Mouse (Mus musculus): ENCODE data around the gene Crhr1. TPM values are rescaled to one million over a fixed set of nuclear protein-coding genes. Genes with fewer than 3 reads are reported as not detected.

The Crhr1 gene
- total RNA-seq, 2 experiments from 2014 or later, result not detected

GRCm38 (mm10) chr11:104133442-104133983, 858 bp downstream of the Crhr1 start:
- DNase-seq (ENCODE audit: low spot score in 2 of 2), result peak in 1 of 2 experiments; percentile 12

- no peak for DNase-seq (ENCODE audit: low spot score in 2 of 2)
Measured at GRCm38 (mm10) chr11:104138976-104139375, 6.3 kb downstream of the Crhr1 start.

GRCm38 (mm10) chr11:104144930-104145329, 12.3 kb downstream of the Crhr1 start:
- no peak for DNase-seq (ENCODE audit: low spot score in 2 of 2)

GRCm38 (mm10) chr11:104148787-104149186, 16.1 kb downstream of the Crhr1 start:
- DNase-seq (ENCODE audit: low spot score in 2 of 2), result no peak

- DNase-seq (ENCODE audit: low spot score in 2 of 2), result no peak
Measured at GRCm38 (mm10) chr11:104150911-104151310, 18.3 kb downstream of the Crhr1 start.

GRCm38 (mm10) chr11:104154332-104154731, 21.7 kb downstream of the Crhr1 start:
- no peak for DNase-seq (ENCODE audit: low spot score in 2 of 2)

- DNase-seq (ENCODE audit: low spot score in 2 of 2), result no peak
Measured at GRCm38 (mm10) chr11:104154820-104155635, 22.4 kb downstream of the Crhr1 start.

- DNase-seq (ENCODE audit: low spot score in 2 of 2), result no peak
Measured at GRCm38 (mm10) chr11:104155899-104156298, 23.2 kb downstream of the Crhr1 start.

GRCm38 (mm10) chr11:104156391-104156790, 23.7 kb downstream of the Crhr1 start:
- DNase-seq (ENCODE audit: low spot score in 2 of 2), result no peak

- DNase-seq (ENCODE audit: low spot score in 2 of 2), result peak in 1 of 2 experiments; percentile 50
Measured at GRCm38 (mm10) chr11:104157603-104158259, 25.1 kb downstream of the Crhr1 start.

- no peak for DNase-seq (ENCODE audit: low spot score in 2 of 2)
Measured at GRCm38 (mm10) chr11:104158260-104158907, 25.7 kb downstream of the Crhr1 start.

GRCm38 (mm10) chr11:104159769-104160272, 27.2 kb downstream of the Crhr1 start:
- no peak for DNase-seq (ENCODE audit: low spot score in 2 of 2)

GRCm38 (mm10) chr11:104161153-104161552, 28.5 kb downstream of the Crhr1 start:
- DNase-seq (ENCODE audit: low spot score in 2 of 2), result no peak

- DNase-seq (ENCODE audit: low spot score in 2 of 2), result no peak
Measured at GRCm38 (mm10) chr11:104164257-104164656, 31.6 kb downstream of the Crhr1 start.

- peak in 1 of 2 experiments; percentile 55 for DNase-seq (ENCODE audit: low spot score in 2 of 2)
Measured at GRCm38 (mm10) chr11:104171281-104171781, 38.7 kb downstream of the Crhr1 start.

- DNase-seq (ENCODE audit: low spot score in 2 of 2), result no peak
Measured at GRCm38 (mm10) chr11:104178893-104179292, 46.2 kb downstream of the Crhr1 start.

GRCm38 (mm10) chr11:104179804-104180203, 47.1 kb downstream of the Crhr1 start:
- DNase-seq (ENCODE audit: low spot score in 2 of 2), result no peak

- DNase-seq (ENCODE audit: low spot score in 2 of 2), result no peak
Measured at GRCm38 (mm10) chr11:104182141-104182540, 49.5 kb downstream of the Crhr1 start.

GRCm38 (mm10) chr11:104186135-104186836, 53.6 kb downstream of the Crhr1 start, which contains the start of gene Sppl2c:
TSS of gene Sppl2c (plus strand) at chr11:104186327.
- no peak for DNase-seq (ENCODE audit: low spot score in 2 of 2)

- no peak for DNase-seq (ENCODE audit: low spot score in 2 of 2)
Measured at GRCm38 (mm10) chr11:104186837-104187150, 54.1 kb downstream of the Crhr1 start.

- DNase-seq (ENCODE audit: low spot score in 2 of 2), result no peak
Measured at GRCm38 (mm10) chr11:104187766-104188165, 55.1 kb downstream of the Crhr1 start.
